Mouse (Mus musculus): ENCODE results near the gene Fam166b.

The Fam166b gene

DNA sequence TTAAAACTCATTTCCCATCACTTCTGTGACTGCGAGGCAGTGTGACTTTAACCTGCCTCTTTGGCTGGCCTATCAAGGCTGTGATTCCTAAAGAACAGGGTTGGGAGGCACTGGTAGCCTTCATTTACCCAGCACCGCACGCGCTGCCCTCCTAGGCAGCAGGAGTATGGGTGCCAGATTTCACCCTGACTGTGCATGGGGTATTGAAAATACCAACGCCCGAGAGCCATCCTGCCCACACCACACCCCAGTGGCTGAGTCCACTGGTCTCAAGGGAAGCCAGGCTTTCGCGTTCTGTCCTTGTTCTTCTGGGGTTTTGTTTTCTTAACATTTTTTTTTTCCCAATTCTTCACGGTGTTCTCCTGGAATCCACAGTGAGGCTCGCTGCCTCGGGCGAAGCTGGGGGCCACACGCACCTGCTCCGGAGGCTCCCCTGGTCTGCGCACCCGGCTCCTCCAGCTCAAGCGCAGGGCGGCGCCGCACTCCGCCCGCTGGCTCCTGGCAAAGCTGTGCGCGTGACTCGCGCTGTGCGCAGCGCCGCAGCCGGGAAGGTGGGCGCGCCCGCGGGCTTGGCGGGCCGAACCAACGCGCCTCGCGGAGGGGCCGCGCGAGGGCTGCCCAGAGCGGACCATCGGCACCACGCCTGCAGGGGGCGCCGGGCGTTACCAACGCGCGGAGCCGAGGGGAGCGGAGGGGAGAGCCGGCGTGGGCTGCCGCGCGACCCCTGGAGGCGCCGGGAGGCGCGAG is 47.4 kb downstream of the Fam166b start, which contains the start of gene Rusc2:
Gene Rusc2 (plus strand): TSS at position 572 of the 747 bp plus-strand sequence.
- POLR2A ChIA-PET: interaction anchor here in 3 of 4 experiments (0.8 to 3.5 kb wide), 10 partner anchors 10 to 214 kb away, joined by 3 to 19 read pairs (median 4); partner anchors contain the start of gene Ccdc107 (in 1 of the 3)
- CTCF ChIA-PET: interaction anchor here in 3 of 4 experiments (0.6 to 1.0 kb wide), 9 partner anchors 9 to 340 kb away, joined by 3 to 11 read pairs (median 4); no protein-coding TSS in a partner anchor

DNA sequence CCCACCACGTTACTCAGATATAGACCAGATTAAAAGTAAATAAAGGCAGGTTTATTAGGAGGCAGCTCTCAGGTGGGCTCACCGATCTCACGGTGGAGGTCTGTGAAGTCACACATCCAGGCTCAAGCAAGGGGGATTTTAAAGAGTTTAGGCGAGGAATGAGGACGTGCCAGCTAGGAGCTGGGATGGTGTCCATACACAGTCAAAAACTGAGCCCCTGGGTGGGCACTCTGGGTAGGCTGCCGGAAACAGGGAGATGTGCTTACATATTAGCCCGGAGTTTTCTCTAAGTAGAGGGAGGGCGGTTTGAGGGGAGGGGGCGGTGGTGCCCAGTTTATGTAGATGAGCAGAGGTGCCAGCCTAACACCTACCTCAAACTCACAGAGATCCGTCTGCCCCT is 48.0 kb downstream of the Fam166b start:
- POLR2A ChIA-PET: interaction anchor here in 1 of 4 experiments (1.3 kb wide), 1 partner anchor 26 kb away, joined by 4 read pairs; no protein-coding TSS in a partner anchor
- CTCF ChIA-PET: interaction anchor here in 2 of 4 experiments (0.6 to 1.0 kb wide), 3 partner anchors 9 to 1738 kb away, joined by 3 to 4 read pairs (median 4); no protein-coding TSS in a partner anchor

DNA sequence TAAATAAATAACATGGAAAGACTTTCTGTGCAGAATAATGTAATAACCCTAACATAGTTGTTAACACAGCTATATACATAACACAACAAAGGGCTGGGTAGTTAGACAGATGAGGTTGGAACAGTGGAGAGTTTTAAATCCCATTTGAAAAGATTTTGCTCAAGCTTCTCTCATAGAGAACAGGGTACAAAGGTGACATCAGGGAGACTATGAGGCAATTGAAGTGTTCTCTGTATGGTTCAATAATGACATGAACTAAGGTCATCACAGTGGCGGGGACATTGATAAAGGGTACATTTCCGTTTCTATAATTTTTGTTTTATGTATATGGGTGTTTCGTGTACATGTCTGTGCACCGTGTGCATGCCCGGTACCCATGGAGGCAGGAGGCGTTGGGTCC is 49.3 kb downstream of the Fam166b start:
- ChIA-PET CTCF (no interaction called here), POLR2A (interaction anchor here in 1 of 4 experiments (0.6 kb wide), 1 partner anchor 52 kb away, joined by 3 read pairs; no protein-coding TSS in a partner anchor)

Measured in embryonic stem cell, embryonic (primary cell).